Mouse (Mus musculus) CD4-positive helper T cell, adult 2 months (primary cell): Measurements from ENCODE around the gene Ggct.
A peak's percentile ranks its signal among the peaks of the same experiment; 100 is the strongest.

ENCODE experiments used
- DNase-seq: peaks from one replicate; pipeline ENCODE4 v3.0.0-alpha.2; 2012; ENCODE audit warnings: low read depth, missing footprints, low spot score

Gene Ggct

DNA sequence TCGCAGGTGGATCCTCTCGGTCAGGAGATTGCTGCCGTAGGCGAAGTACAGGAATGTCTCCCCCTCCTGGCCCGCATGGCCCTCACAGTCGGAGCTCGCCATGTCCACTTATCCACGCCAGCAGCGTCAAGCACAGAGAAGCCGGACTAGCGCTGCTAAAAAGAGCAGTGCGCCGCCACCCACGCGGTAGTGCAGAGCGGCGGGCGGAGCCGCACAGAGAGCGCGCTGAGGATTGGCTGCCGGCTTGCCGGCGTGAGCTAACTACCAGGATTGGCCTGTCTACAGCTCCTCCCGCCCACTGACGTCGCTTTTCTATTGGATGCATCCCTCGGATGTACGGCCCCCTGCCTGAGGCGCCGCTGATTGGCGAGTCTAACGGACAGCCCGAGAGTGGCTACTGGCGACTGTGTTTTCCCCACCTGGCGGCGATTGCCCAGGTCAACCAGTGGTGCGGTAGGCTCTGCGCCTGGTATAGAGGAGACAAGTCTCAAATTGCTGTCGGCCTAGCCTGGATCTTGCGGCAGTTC is at the start of gene Ggct:
TSS of gene Ggct (minus strand) at position 217 of the 527 bp plus-strand sequence.
- peak; percentile 96 for DNase-seq

DNA sequence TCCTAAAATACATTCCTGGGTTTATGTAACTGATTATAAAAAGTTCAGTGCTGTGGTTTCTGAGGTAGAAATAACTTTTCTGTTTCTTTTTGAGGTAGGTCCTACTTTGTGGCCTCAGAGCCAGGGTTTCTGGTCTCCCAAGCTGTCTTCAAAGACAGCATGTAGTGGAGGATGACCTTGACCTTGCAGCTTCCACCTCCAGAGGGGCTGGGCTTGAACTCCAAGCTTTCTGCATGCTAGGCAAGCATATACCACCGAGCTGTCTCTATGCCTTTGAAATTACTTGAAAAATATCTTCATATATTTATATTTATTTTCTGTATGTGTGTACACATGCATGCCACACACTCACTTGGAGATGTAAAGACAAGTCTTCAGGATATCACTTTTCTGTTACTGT is 47.3 kb upstream of the Ggct start:
- DNase-seq = no peak

DNA sequence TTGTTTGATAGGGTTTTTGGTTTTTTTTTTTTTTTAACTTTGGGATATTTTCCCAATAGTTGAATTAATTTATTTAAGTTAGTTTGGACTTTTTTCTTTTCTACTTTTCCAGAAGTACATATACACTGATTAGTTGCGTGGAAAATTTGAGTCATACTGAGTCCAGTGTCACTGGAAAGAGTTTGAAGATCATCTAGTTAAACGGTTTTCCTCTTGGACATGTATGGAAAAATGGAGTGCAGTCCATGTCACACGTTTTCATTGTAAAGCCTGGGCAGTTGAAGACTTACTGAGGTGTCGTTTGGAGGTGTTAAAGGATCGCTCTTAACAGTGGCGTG is 46.7 kb upstream of the Ggct start:
- no peak for DNase-seq

DNA sequence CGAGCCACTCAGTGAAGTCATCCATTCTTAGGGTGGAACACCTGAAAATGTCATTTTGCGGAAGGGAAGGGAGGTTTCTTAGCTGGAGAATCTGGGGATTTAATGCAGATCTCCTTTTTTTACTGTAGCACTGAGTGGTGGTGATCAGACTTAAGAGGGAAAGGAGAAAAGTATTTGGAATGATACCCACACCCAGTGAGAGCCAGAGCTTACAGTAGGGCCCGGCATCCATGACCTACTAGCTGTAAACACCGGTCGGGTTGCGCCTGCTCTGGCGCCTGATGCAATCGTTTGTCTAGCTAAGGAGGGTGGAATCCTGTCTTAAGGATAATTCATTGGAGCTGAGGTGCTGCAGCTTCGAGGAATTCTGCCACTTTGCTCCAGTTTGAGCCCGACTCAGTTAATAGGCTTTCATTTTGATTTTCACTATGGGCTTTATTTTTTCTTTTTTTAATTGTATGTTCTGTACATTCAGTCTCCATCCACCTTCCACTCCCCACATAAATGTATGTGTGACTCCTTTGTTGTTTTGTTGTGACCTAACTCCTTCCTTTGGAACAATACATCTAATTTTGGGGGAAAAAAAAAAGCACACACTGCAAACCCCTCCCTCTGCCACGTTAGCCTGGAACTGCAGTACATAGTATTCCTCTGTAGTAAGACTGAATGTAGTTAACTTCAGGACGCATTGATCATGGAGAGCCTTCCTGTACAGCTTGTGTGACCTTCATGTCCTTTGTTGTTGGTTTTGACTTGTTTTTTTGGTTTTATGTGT is 46.1 kb upstream of the Ggct start:
- peak; percentile 24 for DNase-seq

DNA sequence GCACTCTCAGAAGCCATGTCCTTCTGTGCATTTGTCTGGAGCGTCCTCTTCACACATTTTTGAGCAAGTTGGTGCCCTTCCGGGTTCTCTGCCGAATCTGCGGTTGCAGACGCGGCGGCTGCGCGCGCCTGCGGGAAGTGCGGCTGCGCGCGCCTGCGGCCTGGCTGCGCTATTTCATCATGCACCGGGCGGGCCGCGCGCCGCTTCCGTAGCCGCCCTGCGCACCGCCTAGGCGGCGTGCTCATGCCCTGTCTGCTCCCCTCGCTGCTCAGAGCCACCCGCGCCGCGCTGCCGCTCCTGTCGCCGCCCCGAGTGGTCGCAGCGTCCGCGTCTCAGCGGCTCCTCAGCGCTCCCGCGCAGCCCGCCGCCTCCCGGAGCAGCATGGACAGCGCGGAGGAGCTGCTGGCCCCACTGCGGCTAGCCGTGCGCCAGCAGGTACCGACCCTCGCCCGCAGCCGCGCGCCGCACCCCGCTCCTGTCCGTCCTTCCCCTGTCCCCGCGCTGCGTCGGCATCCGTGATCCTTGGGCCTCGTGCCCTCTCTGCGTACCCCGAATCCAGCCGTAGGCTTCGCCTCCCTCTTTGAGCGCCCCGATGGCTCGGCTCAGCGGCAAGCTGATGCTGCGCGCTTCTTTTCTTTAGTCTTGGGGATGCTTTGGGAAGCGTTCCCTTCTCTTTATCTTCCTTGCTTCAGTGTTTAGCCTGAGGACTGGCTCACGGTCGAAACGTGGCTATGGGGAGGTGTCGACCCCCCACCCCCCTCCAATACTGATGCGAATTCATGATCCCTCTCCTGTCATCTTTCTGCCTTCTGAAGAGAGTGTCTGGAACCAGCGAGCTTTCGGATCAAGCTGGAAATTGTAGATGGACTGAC is 45.3 kb upstream of the Ggct start, which contains the start of gene Gars:
TSS of gene Gars (plus strand) at position 209 of the 872 bp plus-strand sequence.
- peak; percentile 94 for DNase-seq

DNA sequence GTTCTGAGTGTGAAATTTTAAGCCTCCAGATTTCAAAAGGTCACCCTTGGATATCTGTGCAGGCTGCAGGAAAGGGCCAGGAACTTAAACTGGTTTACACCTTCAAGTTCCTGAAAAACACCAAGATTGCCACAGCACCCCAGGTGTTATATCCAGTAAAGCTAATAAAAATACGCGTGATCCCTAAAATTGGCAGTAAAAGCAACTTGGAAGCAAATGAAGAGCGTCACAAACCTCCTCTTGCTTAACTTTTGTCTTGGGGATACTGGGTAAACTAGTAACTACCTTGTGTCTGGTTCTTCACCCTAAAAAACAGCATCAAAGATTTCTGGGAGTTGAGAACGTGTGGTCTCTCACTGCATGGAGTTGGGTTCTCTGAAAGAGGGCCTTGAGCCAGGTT is 44.0 kb upstream of the Ggct start:
- no peak for DNase-seq

DNA sequence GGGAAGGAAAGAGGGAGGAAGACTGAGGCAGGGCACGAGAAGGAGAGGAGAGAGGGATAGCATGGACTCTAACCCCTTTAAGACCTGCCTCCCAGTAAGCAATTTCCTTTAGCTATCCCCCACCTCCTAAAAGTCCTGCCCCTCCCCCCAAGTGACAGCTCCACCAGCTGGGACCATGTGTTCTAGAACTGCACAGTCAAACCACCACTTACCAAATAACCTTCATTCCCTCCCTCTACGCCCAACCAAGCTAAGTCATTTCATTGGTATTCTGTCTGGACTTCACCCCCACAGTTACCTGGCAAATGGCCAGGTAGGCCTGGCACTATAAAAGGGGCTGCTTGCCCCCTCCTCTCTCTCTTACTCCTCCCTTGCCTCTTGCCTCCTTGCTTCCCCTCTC is 34.9 kb upstream of the Ggct start:
- DNase-seq = no peak

DNA sequence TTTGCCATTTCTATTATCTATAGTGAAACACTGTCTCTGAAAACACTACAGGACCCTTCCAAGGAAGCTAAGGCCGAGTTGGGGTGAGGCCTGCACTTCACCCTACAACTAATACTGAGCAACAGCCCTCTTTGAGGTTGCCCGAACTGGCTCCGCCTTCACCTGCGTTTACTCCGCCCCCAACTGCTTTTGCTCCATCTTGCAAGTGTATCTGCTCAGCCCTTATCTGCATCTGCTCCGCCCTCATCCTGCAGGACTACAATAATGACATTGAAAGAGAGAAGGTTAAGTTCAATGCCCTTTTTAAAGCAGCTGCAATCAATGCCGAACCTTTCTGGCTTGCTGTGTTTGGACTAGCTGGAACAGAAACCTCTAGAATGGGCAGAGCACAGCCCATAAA is 29.1 kb upstream of the Ggct start:
- no peak for DNase-seq

DNA sequence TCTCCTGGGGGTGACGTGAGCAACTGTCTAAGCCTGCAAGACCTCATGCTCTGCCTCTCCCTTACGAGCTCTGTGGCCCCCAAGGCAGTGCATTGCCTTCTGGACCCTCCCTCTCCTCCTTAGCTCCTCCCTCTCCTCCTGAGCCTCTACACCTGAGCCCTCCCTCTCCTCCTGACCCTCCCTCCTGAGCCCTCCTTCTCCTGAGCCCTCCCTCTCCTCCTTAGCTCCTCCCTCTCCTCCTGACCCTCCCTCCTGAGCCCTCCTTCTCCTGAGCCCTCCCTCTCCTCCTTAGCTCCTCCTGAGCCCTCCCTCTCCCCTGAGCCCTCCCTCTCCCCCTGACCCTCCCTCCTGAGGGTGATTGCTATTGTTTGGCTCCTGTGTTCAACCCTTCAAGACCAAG is 25.7 kb upstream of the Ggct start:
- no peak for DNase-seq

DNA sequence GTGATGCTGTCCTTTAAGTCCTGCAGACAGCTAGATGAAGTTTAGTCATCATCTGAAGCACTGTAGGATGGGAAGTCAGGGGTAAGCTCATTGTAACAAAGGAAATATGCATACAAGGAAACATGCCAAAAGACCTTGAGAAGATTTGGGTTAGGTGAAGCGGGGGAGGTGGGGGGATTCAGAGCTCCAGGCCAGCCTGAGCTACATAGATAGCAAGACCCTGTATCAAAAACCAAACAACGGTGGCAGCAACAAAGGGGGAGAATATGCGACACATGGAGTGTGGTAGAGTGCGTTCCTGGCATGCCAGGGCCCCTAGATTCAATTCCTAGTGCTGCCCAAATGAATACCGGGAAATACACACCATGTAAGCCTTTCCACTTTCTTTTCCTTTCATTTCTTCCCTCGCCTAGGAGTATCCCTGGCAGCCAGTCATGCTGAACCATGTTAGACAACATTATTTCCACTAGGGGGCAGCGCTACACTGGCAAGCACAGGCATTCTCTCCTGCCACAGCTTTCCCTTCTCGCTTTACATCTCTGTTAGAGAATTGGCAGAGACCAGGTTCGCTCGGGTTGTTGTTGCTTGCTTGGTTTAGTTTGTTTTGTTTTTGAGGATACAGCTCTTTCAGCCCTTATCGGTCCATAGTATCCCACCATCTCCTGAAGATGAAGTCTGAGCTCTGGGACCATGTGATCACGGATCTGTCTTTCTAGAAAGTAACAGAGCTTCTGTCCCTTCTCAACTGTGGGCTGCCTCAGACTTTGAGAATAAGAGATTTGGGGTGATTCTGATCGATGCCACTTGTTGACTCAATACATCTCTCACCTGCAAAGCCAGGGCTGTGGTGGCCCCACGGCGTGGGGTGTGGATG is 24.2 kb upstream of the Ggct start:
- peak; percentile 65 for DNase-seq

DNA sequence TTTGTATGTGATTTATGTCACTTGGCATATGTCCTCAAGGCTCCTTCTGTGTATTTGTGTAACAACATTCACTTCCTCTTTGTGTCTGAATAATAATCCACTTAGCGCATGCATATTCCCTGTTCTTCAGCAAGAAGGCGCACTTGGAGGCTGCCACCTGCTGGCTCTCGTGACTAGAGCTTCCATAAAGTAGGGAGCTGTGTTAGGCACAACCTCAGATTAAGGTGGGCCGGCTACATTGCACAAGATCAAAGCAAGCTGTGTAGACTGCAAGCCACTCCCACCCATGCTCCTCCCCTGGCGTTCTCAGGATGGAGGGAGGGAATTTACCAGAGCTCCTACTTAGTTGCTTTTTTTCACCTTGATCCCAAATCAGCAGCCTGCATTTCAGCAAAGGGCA is 23.5 kb upstream of the Ggct start:
- peak; percentile 59 for DNase-seq

DNA sequence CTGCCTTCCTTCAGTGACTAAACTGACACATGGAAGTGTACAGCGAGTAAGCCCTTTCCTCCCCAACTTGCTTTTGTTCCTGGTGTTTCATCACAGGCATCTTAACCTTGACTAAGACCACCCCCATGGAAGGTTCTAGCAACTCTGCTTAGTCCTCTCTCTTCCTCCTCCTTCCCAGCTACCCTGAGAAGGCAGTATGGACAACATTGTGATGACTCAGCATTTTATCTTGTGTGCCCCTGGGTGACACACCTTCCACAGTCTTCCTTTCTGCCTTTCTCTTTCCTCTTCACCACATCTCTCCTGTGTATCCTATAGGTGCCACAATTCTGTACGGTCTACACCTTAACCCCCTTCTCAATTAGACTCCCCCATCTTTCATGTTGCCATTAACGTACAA is 21.4 kb upstream of the Ggct start:
- no peak for DNase-seq

DNA sequence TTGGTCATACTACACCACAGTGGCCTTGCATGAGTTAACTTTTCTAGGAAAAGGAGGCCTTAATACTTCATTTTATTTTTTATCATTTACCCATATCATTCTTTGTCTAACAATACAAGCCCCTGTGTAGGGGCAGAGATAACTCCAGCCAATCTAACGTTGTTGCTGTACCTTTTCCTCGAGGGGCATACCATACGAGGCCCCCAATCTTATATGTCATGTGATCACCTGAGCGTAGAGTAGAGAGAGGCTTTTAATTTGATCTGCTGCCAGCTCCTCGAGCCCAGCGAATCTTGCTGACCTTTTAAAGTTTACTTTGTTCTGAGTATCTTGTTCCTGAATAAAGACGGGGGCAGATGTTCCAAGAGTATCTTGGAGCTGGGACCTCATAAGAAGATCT is 19.8 kb upstream of the Ggct start:
- no peak for DNase-seq

DNA sequence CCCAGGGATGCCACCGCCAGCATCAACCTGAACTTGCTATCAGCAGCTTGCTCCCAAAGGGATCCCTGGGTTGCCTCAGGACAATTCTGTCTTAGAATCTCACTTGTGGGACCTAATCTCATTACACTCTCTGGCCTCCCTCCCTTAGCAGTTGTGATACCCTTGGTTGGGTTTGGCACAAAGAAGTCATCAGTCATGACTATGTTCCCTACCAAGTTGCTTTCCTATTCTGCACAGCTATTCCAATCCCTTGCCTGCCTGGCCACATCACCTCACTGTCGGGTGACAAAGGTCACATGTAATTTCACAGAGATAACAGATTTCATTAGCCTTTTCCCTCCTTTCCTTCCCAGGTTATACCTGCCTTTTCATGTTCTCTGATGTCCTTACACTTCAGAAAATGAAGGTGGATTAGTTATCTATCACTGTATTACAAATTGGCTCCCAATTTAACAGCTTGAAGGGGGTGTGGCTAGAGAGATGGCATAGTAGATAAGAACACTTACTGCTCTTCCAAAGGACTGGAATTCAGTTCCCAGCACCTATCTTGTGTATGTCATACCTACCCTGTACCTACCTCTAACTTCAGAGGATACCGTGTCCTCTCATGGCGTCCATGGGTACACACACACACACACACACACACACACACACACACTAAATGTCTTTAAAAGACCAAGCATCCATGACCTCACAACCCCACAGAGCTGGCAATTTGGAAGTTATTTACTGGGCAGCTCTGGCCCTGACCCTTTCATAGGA is 17.8 kb upstream of the Ggct start:
- DNase-seq = no peak

DNA sequence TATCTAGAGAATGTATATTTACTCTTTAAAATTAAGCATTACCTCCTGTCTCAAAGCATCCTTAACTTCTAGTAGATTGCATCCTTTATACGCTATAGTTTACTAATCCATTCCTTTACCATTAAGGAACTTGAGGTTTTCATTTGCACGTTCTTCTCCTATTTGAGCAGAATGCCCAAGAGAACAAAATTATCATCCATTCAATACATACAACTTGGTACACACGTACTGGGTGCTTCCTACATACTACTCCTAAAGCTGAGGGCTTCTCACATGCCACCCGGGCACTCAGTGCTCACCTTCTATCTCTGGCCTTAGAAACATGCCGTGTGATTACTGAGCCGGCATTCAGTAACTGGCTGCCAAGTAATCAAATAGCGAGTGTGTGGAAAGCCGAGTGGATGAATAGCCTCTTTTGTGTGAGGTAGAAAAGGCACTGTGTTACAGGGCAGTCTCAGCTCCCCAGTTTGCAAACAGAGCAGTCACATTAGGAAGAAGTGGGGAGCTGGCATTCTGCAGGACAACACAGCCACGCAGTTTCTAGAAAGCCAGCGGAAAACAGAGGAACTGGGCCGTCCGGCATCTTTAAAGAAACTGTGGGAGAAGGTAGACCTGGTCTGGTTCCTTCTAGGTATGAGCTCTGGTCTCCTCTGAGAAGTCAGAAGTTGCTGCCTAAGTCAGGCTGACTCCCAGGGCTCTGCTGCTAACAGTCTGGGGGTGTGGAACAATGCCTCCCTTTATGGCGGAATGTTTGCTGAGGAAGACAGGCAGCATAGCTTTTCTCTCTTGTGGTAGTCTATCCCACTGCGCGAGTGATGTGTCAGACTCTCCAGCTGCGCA is 16.9 kb upstream of the Ggct start:
- no peak for DNase-seq

DNA sequence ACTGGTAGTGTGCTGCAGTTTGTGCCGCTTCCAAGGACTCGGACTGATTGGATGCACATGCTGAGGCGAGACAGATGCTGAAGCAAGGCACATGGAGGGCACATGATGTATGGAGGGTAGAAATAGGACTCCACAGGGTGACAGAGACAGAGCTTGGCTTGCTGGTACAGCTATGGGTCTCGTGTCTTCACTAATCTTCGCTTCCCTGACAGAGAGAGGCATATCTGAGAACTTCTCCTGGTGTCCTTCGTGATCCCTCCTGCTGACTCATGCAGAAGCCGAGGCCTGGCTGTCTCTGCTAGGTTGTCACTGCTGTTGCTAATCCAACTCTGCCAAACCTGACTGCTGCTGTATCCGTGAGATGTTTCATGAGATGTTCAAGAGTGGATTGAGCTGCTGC is 15.7 kb upstream of the Ggct start:
- no peak for DNase-seq

DNA sequence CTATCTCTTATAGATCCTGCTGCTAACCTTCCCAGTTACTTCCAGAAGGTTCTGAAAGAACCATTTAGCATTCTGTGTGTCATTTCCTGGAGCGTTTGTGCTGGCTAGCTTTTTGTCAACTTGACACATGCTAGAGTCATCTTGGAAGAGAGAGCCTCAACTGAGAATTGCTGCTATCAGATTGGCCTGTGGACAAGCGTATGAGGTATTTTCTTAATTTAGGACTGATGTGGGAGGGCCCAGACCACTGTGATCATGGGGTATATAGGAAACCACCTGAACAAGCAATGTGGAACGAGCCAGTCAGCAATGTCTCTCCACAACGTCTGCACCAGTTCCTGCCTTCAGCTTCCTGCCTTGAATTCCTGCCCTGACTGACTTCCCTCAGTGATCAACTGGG is 10.8 kb upstream of the Ggct start:
- no peak for DNase-seq

DNA sequence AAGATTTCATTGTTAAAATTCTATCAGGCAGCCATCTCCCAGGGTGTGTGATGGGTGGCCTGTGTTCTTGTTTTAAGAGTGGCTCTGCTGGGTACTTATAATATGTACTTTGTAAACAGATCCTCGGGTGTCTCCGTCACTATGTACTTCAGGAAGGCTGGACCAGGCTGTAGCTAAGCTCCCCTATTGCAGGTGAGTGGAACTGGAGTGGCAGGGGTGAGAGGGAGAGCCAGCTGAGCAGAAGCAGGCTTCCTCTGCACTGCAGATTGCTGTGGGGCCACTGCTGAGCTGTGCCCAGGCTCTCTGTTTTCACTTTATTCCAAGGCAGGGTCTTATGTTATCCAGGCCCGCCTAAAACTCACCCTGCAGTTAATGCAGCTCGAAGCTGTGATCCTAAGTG is 9.7 kb upstream of the Ggct start:
- DNase-seq = no peak

DNA sequence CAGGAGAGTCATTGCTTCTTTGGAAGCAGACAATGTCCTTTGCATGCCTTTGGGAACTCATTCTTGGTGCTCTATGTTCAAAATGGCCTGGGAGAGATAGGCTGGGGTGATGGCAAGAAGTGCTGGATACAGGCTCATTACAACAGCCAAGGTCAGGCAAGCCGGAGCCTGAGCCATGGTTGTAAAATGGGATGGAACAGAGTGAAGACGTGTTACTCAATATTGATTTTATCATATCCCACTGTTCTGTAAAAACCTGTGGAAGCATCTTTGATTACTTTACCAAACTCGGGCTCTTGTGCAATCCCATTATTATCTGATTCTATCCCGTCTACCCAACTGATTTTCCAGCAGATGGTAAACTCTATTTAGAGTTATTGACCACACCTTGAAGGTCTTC is 8.6 kb upstream of the Ggct start:
- no peak for DNase-seq

DNA sequence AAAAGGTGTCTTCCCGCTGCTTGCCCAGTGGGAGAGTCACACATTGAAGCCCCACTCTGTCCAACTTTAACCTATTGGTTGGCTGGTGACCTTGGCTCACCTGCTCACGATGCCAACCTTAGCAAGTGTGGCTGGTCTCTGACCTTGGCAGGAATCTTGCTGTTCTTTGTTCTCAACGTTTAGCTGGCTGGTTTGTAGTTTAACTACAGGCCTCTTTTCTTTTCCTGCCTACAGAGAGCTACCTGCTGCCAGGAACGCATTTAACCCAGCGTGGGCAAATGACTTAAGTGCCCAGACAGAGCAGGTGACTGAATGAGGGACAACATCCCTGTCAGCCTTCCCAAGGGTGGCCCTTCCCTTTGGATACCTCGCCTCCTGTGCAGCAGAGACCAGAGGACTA is 5.0 kb upstream of the Ggct start:
- DNase-seq = no peak
